Mouse (Mus musculus) adrenal gland, postnatal 14 days (tissue): Measurements from ENCODE around the gene Hist1h2ah. TPM values are rescaled to one million over a fixed set of nuclear protein-coding genes. Genes with fewer than 3 reads are reported as not detected.

Experiments used
- microRNA-seq, 2 experiments: library from miRNA; unstranded; fragments of <30 nt; microRNA quantifications; one replicate each; pipeline ENCODE4 v1.2.0; 2021
- total RNA-seq: library from RNA; stranded (reverse); gene quantifications from 2 replicates; pipeline ENCODE4 v1.2.3, GENCODE M21; 2021

Hist1h2ah gene
- total RNA-seq, 1 experiment from 2014 or later = 342 TPM

Small RNA genes lying within 50 kb of the gene (microRNA-seq; reads per million reads assigned to microRNA genes)
- gene Gm26300 (0 reads per million in 2 experiments), gene Gm44390 (0 to 0.43 reads per million in 2 experiments), gene Gm44486 (0 reads per million in 2 experiments)

Other genes starting within 250 kb of the Hist1h2ah start
- gene Hist1h2an, start 248.3 kb downstream of the Hist1h2ah start, total RNA-seq = 38.5 and 43.6 TPM in 2 replicates
- 68.9 and 94.7 TPM in 2 replicates for gene Hist1h2bp, start 248.1 kb downstream of the Hist1h2ah start, total RNA-seq
- 128 and 131 TPM in 2 replicates for gene Hist1h2bq, start 225.4 kb downstream of the Hist1h2ah start, total RNA-seq
- not detected in 2 replicates for gene Hist1h2ao, start 225.1 kb downstream of the Hist1h2ah start, total RNA-seq
- 417 and 512 TPM in 2 replicates for gene Hist1h4m, start 223.8 kb downstream of the Hist1h2ah start, total RNA-seq
- 37.8 and 56.1 TPM in 2 replicates for gene Hist1h4n, start 203.4 kb downstream of the Hist1h2ah start, total RNA-seq
- 319 and 352 TPM in 2 replicates for gene Hist1h2ap, start 202.1 kb downstream of the Hist1h2ah start, total RNA-seq
- 132 and 133 TPM in 2 replicates for gene Hist1h2br, start 201.8 kb downstream of the Hist1h2ah start, total RNA-seq
- gene Zfp184, start 90.5 kb downstream of the Hist1h2ah start, total RNA-seq = 1.3 and 1.7 TPM in 2 replicates
- not detected in 2 replicates for gene Pom121l2, start 54.4 kb downstream of the Hist1h2ah start, total RNA-seq
- gene Prss16, start 25.8 kb downstream of the Hist1h2ah start, total RNA-seq = 0.74 TPM in 1 of 2 replicates, not detected in the other
- 207 and 301 TPM in 2 replicates for gene Hist1h2bk, start 302 bp upstream of the Hist1h2ah start, total RNA-seq
- 104 and 144 TPM in 2 replicates for gene Hist1h4i, start 5.8 kb upstream of the Hist1h2ah start, total RNA-seq
- gene Hist1h2ag, start 7.4 kb upstream of the Hist1h2ah start, total RNA-seq = 114 and 174 TPM in 2 replicates
- 118 and 165 TPM in 2 replicates for gene Hist1h2bj, start 7.6 kb upstream of the Hist1h2ah start, total RNA-seq
- gene Vmn1r188, start 48.9 kb upstream of the Hist1h2ah start, total RNA-seq = not detected in 2 replicates
- gene Vmn1r189, start 70.3 kb upstream of the Hist1h2ah start, total RNA-seq = not detected in 2 replicates
- not detected in 2 replicates for gene Vmn1r191, start 148.4 kb upstream of the Hist1h2ah start, total RNA-seq
- gene Vmn1r192, start 155.6 kb upstream of the Hist1h2ah start, total RNA-seq = not detected in 2 replicates
- not detected in 2 replicates for gene Vmn1r193, start 187.6 kb upstream of the Hist1h2ah start, total RNA-seq
- gene Vmn1r194, start 208.6 kb upstream of the Hist1h2ah start, total RNA-seq = not detected in 2 replicates
- not detected in 2 replicates for gene Vmn1r195, start 235.0 kb upstream of the Hist1h2ah start, total RNA-seq